Mouse (Mus musculus) layer of hippocampus, postnatal 10 days (tissue): ENCODE results near the gene Gm11938. TPM values are rescaled to one million over a fixed set of nuclear protein-coding genes. Genes with fewer than 3 reads are reported as not detected.
A peak's percentile ranks its signal among the peaks of the same experiment; 100 is the strongest.
"Not testable (repeated sequence)": the region's sequence is repeated elsewhere in the genome, so short reads cannot be mapped to it uniquely, and the experiment has no call there.

Source experiments
- DNase-seq, 2 experiments: peaks; one replicate each; pipeline ENCODE4 v3.0.0; 2021; ENCODE audit warnings: low spot score in 2 of 2
- long read RNA-seq: library from polyadenylated mRNA; stranded (forward); transcript quantifications from one replicate; pipeline ENCODE4 v2.0.0, GENCODE M21; 2023
- total RNA-seq, 2 experiments: library from RNA; stranded (reverse); gene quantifications; 2 replicates each; pipeline ENCODE4 v1.2.3; 2021

Gene Gm11938
- total RNA-seq: not detected
- long read RNA-seq: 0 reads

GRCm38 (mm10) chr11:99603208-99603607 lies at the start of gene Gm11938:
Gene Gm11938 (minus strand): TSS chr11:99603308.
- DNase-seq: not testable (repeated sequence)

GRCm38 (mm10) chr11:99650136-99650535 lies 47.0 kb upstream of the Gm11938 start, which contains the start of gene Gm11555:
Gene Gm11555 (minus strand): TSS chr11:99650236.
- no peak for DNase-seq

- peak in 1 of 2 experiments; percentile 16 for DNase-seq
Observed at GRCm38 (mm10) chr11:99646444-99646843, 43.3 kb upstream of the Gm11938 start.

GRCm38 (mm10) chr11:99644351-99644750 lies 41.2 kb upstream of the Gm11938 start:
- no peak for DNase-seq

GRCm38 (mm10) chr11:99643635-99644139 lies 40.6 kb upstream of the Gm11938 start, which contains the start of gene Krtap4-7:
Gene Krtap4-7 (minus strand): TSS chr11:99644089.
- DNase-seq: not testable (repeated sequence)

GRCm38 (mm10) chr11:99640926-99641325 lies 37.8 kb upstream of the Gm11938 start:
- DNase-seq: no peak

- no peak for DNase-seq
Observed at GRCm38 (mm10) chr11:99637086-99637485, 34.0 kb upstream of the Gm11938 start.

GRCm38 (mm10) chr11:99634653-99635134 lies 31.6 kb upstream of the Gm11938 start, which contains the start of gene Krtap4-2:
Gene Krtap4-2 (minus strand): TSS chr11:99635084.
- DNase-seq: no peak

GRCm38 (mm10) chr11:99633293-99633692 lies 30.2 kb upstream of the Gm11938 start:
- DNase-seq: no peak

GRCm38 (mm10) chr11:99630890-99631289 lies 27.8 kb upstream of the Gm11938 start:
- DNase-seq: no peak

- no peak for DNase-seq
Observed at GRCm38 (mm10) chr11:99628138-99628537, 25.0 kb upstream of the Gm11938 start, which contains the start of gene Krtap4-1. Gene Krtap4-1 (minus strand): TSS chr11:99628238.

GRCm38 (mm10) chr11:99620335-99620734 lies 17.2 kb upstream of the Gm11938 start, which contains the start of gene Gm11562:
Gene Gm11562 (minus strand): TSS chr11:99620435.
- DNase-seq: no peak

- no peak for DNase-seq
Observed at GRCm38 (mm10) chr11:99614796-99615363, 11.8 kb upstream of the Gm11938 start, which contains the start of gene Krtap2-4. Gene Krtap2-4 (minus strand): TSS chr11:99614846.

- not testable (repeated sequence) for DNase-seq
Observed at GRCm38 (mm10) chr11:99610089-99610488, 7.0 kb upstream of the Gm11938 start, which contains the start of gene Gm11937. Gene Gm11937 (minus strand): TSS chr11:99610189.

GRCm38 (mm10) chr11:99609126-99609525 lies 6.0 kb upstream of the Gm11938 start:
- DNase-seq: peak; percentile 10 to 17

- DNase-seq: not testable (repeated sequence)
Observed at GRCm38 (mm10) chr11:99597742-99598141, 5.4 kb downstream of the Gm11938 start, which contains the start of gene Krtap9-3. Gene Krtap9-3 (minus strand): TSS chr11:99598105.

- DNase-seq: no peak
Observed at GRCm38 (mm10) chr11:99590981-99591380, 12.1 kb downstream of the Gm11938 start, which contains the start of gene Krtap1-3. Gene Krtap1-3 (minus strand): TSS chr11:99591339.

GRCm38 (mm10) chr11:99585096-99585495 lies 18.0 kb downstream of the Gm11938 start:
- DNase-seq: peak; percentile 29 to 40

GRCm38 (mm10) chr11:99583245-99583704 lies 19.8 kb downstream of the Gm11938 start, which contains the start of gene Krtap1-4:
Gene Krtap1-4 (minus strand): TSS chr11:99583654.
- DNase-seq: no peak

- DNase-seq: no peak
Observed at GRCm38 (mm10) chr11:99581564-99581963, 21.5 kb downstream of the Gm11938 start.

GRCm38 (mm10) chr11:99581051-99581450 lies 22.1 kb downstream of the Gm11938 start:
- DNase-seq: no peak

- DNase-seq: no peak
Observed at GRCm38 (mm10) chr11:99580636-99581035, 22.5 kb downstream of the Gm11938 start, which contains the start of gene Krtap1-5. Gene Krtap1-5 (minus strand): TSS chr11:99581016.
